Mouse (Mus musculus): ENCODE data around the gene Mrpl37.

The Mrpl37 gene

GRCm38 (mm10) chr4:107019027-107019426 is 47.6 kb downstream of the Mrpl37 start:
- DNase-seq (ENCODE audit: low spot score in 2 of 2) = peak; percentile 58 to 67

GRCm38 (mm10) chr4:107018521-107018920 is 48.1 kb downstream of the Mrpl37 start:
- no peak for DNase-seq (ENCODE audit: low spot score in 2 of 2)

DNA sequence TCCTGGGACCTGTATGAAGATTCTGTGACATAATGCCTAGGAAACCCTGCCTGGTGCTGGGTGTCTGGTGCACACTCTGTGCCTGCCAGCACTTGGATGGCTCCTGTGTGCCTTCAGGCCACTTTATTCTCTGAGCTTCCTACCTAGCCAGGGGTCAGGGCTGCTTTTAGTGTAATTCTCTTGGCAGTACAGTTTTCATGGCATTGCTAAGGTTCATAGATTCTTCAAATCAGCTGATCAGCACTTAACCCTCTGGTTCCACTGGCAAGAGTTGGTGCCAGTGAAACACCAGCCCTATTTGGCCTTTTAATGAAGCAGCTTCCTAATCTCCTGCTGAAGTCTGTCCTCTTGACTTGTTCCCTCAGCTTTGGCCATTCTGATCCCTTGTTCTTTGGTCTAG is 49.4 kb downstream of the Mrpl37 start:
- no peak for DNase-seq (ENCODE audit: low spot score in 2 of 2)

DNA sequence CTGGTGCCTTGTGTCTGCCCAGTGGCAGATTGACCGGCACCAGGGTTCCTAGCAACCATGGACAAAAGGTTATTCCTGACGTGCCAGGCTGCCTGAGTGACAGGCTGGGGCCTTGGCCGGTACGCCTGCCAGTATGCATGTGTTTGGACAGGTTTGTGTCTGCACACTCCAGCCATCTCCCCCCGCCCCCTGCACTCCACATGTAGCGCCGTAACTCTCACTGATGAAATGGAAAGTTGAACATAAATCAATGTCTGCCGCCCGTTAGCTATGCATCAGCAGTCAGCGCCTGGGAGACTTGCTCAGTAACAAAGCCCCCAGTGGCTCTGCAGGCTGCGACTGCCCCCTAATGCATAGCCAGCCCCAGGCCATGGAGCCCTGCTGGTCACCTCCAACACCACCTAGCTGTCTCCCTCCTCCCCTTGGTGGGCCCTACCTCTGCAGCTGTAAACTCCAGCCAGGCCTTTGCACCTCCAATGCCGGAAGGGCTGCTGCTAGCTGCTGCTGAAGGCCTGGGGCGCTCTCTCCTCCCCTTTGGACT is 50.6 kb downstream of the Mrpl37 start:
- DNase-seq (ENCODE audit: low spot score in 2 of 2) = no peak

DNA sequence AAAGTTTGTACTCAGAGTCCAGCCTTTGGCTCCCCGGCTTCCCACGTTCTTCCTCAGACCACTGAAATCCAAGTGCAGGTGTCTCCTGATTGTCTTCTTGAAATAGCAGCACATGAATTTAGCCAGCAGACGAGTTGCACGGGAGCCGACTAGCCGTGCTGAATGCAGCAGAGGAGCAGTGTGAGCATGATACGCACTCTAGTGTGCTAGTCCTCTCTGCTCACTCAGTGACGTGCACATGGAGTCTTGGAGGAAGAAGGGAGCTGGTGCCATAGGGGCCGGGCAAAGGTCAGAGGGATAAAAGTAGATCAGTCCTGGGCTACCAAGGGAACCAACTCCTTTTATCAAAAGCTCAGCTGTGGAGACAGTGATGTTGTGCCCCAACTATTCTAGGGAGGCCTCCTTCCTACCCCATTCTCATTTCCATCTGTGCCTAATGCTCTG is 52.8 kb downstream of the Mrpl37 start:
- DNase-seq (ENCODE audit: low spot score in 2 of 2) = no peak

- DNase-seq (ENCODE audit: low spot score in 2 of 2) = no peak
Measured at GRCm38 (mm10) chr4:107013119-107013816, 53.4 kb downstream of the Mrpl37 start.

GRCm38 (mm10) chr4:107012574-107012973 is 54.1 kb downstream of the Mrpl37 start:
- DNase-seq (ENCODE audit: low spot score in 2 of 2) = no peak

DNA sequence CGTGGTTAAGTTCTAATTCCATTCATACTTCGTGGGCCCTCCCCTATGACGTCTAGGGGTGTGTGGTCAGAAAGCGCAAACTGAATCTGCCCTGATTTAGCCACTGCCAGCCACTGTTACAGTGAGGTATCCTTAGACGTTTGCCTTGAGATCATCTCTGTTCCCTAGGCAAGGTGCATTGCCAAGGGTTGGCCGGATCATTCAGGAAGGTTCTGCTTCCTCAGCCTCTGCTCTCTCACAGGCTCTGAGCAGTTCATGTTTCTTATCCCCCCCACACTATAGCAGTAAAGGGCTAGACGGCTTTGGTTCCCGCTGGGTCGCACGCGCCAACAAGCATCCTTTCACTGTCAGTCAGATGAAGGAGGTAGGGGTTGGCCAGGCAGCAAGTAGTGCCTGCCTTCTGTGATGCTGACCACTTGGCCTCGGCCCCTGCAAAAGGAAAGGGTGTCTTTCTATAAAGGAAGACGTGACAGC is 54.6 kb downstream of the Mrpl37 start:
- no peak for DNase-seq (ENCODE audit: low spot score in 2 of 2)

DNA sequence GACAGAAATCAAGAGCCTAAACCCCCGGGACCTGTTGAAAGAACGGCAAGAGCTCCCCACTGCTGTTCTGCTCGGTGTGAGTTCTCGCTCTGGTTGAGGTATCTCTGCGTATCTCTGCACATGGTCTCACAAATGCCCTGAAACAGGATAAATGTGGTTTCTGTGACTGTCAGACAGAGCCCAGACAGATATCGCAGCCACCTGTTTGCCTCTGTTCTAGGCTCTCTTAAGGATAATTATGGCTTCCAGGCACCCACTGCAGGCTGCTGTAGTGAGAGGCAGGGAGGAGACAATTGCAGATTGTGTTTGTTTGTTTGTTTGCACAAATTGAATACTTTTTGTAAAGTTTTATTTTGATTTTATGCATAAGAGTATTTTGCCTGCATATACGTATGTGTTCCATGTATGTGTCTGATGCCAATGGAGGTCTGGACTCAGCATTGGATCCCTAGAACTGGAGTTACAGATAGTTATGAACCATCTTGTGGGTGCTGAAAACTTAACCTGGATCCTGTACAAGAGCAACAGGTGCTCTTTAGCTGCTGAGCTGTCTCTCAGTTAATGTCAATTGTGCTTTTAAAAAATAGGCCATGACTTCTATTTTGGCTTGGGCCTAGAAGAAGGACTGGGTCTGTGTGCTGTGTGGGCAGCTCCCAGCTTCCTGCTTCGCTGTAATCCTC is 55.2 kb downstream of the Mrpl37 start:
- no peak for DNase-seq (ENCODE audit: low spot score in 2 of 2)

DNA sequence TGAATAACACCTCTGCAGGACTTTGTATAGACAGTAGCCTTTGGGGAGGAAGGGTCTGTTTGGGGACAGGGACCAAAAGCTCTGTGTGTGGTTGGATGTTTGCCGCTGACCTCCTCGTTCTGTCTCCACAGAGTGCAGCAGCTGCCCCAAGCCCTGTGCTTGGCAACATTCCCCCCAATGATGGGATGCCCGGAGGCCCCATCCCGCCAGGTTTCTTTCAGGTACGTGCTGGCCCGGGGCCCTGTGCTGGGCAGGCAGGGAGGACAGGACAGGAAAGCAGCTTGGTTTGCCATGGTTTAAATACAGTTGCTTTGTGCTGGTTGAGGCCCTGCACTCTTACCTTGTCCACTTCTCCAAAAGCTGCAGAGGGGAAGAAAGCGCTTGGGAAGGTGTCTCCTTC is 57.1 kb downstream of the Mrpl37 start:
- DNase-seq (ENCODE audit: low spot score in 2 of 2) = no peak

- DNase-seq (ENCODE audit: low spot score in 2 of 2) = no peak
Measured at GRCm38 (mm10) chr4:107008161-107008560, 58.5 kb downstream of the Mrpl37 start.

DNA sequence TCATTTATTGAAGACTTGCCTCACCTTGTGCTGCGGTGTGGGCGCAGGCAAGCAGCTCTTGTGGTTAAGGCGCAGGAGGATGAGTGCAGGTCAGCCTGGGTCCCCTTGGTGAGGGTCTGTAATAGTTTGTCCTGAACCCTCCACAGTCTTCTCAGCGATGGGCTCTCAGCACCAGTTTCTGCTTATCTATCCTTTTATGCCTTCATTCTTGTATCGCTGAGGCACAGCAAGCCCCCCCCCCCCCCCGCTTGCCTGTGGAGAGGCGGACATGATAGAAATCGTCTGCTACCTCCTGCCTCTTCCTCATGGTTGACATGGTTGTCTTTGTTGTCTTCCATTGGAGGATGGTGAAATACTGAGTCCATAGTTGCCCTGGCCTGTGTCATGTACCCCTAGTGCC is 59.3 kb downstream of the Mrpl37 start:
- no peak for DNase-seq (ENCODE audit: low spot score in 2 of 2)

DNA sequence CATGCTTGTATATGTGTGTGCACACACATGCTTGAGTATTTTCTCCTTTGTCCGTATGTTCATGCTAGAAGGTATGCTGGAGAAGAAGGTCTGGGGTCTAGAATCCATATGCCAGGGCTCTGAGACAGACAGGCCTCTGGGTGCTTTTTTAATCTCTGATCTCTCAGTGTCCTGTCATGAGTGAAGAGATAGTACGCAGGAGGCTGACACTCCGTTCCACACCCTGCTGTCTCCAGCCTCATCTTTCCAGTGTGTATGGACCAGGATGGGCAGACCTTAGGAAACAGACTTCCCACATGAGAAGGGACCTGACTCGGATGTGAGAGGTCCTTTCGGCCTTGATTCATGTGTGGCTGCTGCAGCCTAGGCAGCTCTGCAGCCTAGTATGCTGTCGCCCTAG is 59.9 kb downstream of the Mrpl37 start:
- no peak for DNase-seq (ENCODE audit: low spot score in 2 of 2)

DNA sequence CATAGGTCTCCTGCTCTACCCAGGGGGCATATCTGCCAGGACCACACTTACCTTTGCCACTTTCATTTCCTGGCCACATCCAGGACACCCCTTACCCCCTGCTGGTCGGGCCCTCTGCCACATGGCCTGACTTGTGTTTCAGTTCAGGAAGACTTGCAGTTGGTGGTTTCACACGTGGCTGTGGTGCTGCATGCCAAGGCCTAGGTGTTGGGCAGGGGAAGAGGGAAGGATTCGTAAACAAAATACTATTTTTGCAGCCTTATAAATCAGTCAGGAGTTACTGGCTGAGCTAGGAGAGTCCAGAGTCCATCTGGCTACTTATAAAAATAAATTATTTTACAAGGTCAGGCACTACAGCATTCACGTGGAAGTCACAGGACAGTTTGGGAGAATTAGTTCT is 60.4 kb downstream of the Mrpl37 start:
- DNase-seq (ENCODE audit: low spot score in 2 of 2) = no peak
